Mouse (Mus musculus) E14TG2a.4 (cell line): ENCODE results near the gene Gm44503.

Experiments used
- H3K27me3 ChIP-seq: 2 replicates; pipeline ENCODE4 v1.6.1; 2014; ENCODE audit warnings: low read length, control low read depth; ENCODE audit not compliant: insufficient read depth
- H3K36me3 ChIP-seq: 2 replicates; pipeline ENCODE4 v1.6.1; 2014; ENCODE audit warnings: low read length, control low read depth; ENCODE audit not compliant: insufficient read depth
- H3K4me1 ChIP-seq: replicated peaks from 2 replicates; pipeline ENCODE4 v1.6.1; 2014; ENCODE audit warnings: low read depth, low read length, control low read depth
- H3K4me3 ChIP-seq: replicated peaks from 2 replicates; pipeline ENCODE4 v1.5.1; 2014; ENCODE audit warnings: mild to moderate bottlenecking, low read length
- H3K9me3 ChIP-seq: 2 replicates; pipeline ENCODE4 v1.6.1; 2014; ENCODE audit warnings: low read length, control low read depth
- CTCF ChIP-seq: conservative IDR thresholded peaks from 2 replicates; pipeline ENCODE4 v1.5.1; 2014; ENCODE audit warnings: low read length
- NANOG ChIP-seq: IDR thresholded peaks from 2 replicates; pipeline ENCODE4 v1.6.1; 2014; ENCODE audit warnings: borderline replicate concordance, low read length, mixed read lengths
- POU5F1 ChIP-seq: IDR thresholded peaks from 2 replicates; pipeline ENCODE4 v1.6.1; 2014; ENCODE audit warnings: low read length, borderline replicate concordance

Gm44503 gene

DNA sequence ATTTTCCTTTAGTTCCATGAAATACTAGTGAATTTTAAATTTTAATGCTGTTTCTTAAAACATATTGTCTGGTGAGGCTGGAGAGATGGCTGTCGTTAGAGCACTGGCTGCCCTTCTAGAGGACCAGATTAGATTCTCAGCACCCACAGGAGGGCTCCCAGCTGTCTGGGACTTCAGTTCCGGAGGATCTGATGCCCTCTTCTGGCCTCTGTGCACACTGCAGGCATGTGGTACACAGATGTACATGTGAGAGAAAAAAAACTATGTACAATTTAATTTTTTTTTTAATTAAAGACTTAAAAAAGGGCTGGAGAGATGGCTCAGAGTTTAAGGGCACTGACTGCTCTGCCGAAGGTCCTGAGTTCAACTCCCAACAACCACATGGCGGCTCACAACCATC is 23.3 kb upstream of the Gm44503 start:
- Histone ChIP-seq H3K4me1 (peaks cover 12% of the 10 kb centered on the region), H3K4me3 (no peak overlapping the region), H3K36me3 (no peaks in the 10 kb centered on the region), H3K27me3 (no peaks in the 10 kb centered on the region), H3K9me3 (no peaks in the 10 kb centered on the region; the same call in 1 of the 2 replicates)
- peak; percentile 54 for TF ChIP-seq CTCF
- TF ChIP-seq POU5F1 = no peak
- no peak for TF ChIP-seq NANOG

DNA sequence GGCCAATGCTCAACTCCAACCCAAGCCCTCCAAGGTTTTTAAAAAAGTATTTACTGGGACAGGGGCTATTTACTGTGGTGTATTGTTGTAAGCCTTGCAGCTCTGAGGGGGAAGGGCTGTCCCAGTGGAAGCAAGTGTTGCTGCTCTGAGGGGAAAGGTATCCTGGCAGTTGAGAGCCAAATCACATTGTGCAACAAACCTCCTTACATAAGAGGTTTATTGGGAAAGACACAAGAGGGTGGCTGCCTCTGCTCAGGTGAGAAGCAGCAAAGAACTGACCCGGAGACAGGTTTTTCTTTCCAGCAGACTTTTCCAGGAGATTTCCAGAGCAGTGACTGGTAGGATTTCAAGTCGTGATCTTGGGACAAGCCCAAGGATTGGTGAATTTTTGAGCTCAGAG is 22.4 kb upstream of the Gm44503 start:
- TF ChIP-seq NANOG (no peak), POU5F1 (no peak), CTCF (no peak)
- H3K9me3 ChIP-seq = no peaks in the 10 kb centered on the region; the same call in 1 of the 2 replicates
- H3K4me1 ChIP-seq = peaks cover 5% of the 10 kb centered on the region
- H3K4me3 ChIP-seq = no peak overlapping the region
- H3K36me3 ChIP-seq = no peaks in the 10 kb centered on the region
- H3K27me3 ChIP-seq = no peaks in the 10 kb centered on the region

DNA sequence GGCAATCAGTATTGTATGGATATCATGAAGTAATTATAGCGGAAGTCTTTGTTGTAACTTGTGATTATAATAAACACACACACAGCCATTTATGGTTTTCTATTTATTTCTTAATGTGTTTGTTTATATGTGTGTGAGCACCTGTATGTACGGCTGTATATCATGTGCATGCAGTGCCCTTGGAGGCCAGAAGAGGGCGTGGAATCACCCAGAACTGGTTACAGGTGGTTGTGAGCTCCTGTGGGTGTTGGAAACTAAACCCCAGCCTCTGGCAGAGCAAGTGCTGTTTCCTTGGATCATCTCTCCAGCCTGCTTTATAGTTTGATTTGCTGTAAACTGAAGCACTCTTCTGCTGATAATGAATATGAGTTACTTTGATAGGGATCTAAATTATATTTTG is 15.2 kb upstream of the Gm44503 start:
- TF ChIP-seq POU5F1 (no peak), CTCF (peak; percentile 86)
- peaks cover 15% of the 10 kb centered on the region for H3K27me3 ChIP-seq
- peaks cover 18% of the 10 kb centered on the region for H3K4me1 ChIP-seq
- H3K9me3 ChIP-seq = no peaks in the 10 kb centered on the region; the same call in 1 of the 2 replicates
- no peaks in the 10 kb centered on the region for H3K36me3 ChIP-seq
- no peak overlapping the region for H3K4me3 ChIP-seq

DNA sequence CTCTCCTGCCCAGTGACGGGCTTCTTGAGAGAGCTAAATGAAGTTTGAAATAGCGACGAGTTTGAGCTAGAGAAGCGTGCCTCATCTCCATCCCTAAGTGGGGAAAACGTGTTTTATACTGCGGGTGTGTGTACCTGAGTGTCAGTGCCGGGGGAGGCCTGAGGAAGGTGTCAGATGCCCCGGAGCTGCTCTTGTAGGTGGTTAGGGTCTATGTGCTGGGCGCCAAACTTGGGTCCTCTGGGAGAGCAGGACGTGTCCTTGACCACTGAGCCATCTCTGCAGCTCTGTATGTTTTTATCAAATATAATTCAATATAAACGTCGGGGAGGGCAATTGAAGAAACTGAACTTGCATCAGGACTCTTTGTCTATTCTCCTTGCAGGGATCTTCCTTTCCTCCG is 14.4 kb upstream of the Gm44503 start:
- Histone ChIP-seq H3K36me3 (no peaks in the 10 kb centered on the region), H3K4me1 (peaks cover 18% of the 10 kb centered on the region), H3K4me3 (peak overlapping the region; percentile 45; the same call in 1 of the 2 replicates), H3K9me3 (no peaks in the 10 kb centered on the region), H3K27me3 (peaks cover 15% of the 10 kb centered on the region)
- TF ChIP-seq NANOG (no peak), POU5F1 (no peak)

DNA sequence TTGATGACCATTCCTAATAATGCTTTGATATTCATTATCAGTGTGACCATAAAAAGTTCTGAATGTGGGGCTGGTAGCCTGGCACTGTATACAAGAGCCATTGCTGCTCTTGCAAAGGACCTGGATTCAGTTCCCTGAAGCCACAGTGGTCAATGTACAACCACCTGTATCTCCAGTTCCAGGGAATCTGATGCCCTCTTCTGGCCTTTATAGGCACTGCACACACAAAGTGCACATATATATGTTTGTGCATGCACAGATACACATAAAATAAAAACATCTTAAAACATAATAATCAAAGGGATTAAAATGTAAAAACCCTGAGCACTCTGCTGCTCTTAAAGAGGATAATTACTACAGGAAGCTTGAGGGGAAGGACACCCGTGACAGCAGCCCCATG is 11.6 kb upstream of the Gm44503 start:
- Histone ChIP-seq H3K27me3 (peaks cover 15% of the 10 kb centered on the region), H3K4me1 (peaks cover 15% of the 10 kb centered on the region), H3K4me3 (no peak overlapping the region), H3K9me3 (no peaks in the 10 kb centered on the region), H3K36me3 (no peaks in the 10 kb centered on the region)
- TF ChIP-seq NANOG (no peak), CTCF (peak; percentile 89)

DNA sequence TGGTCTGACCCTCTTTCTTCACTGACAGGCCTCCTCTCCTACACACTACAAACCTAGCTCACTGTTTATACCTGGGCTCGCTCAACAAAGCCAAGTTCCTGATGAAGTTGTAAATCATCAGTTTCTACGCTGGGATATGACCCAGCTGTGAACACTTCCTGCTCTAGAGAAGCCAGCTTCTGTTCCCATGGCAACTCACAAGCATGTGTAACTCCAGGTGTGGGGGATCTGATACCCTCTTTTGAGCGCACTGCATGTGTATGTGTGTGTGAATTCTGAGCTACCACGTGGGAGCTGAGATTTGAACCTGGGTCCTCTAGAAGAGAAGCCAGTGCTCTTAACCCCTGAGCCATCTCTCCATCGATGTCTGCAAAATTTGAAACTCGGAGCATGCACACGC is 9.1 kb upstream of the Gm44503 start:
- Histone ChIP-seq H3K4me3 (no peak overlapping the region), H3K36me3 (no peaks in the 10 kb centered on the region), H3K27me3 (peaks cover 10% of the 10 kb centered on the region), H3K4me1 (peaks cover 11% of the 10 kb centered on the region), H3K9me3 (no peaks in the 10 kb centered on the region)
- TF ChIP-seq NANOG (no peak), POU5F1 (no peak), CTCF (no peak)

DNA sequence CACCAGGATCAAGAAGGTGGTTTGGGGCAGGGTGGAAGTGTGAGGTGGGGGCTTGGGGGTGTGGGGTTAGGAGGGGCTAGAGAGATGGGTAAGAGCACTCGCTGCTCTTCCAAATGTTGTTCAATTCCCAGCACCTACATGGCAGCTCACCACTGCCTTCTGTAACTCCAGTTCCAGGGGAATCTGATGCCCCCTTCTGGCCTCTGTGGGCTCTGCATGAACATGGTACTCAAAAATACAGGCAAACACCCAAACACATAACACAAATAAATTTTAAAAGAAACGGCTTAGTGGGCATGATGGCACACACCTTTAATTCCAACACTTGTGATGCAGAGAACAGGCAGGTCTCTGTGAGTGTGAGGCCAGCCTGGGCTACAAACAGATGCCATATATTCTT is 3.9 kb upstream of the Gm44503 start:
- no peak overlapping the region for H3K4me3 ChIP-seq
- no peaks in the 10 kb centered on the region for H3K27me3 ChIP-seq
- TF ChIP-seq NANOG (no peak), CTCF (peak; percentile 63)
- no peaks in the 10 kb centered on the region for H3K36me3 ChIP-seq
- H3K9me3 ChIP-seq = no peaks in the 10 kb centered on the region
- peaks cover 20% of the 10 kb centered on the region for H3K4me1 ChIP-seq

DNA sequence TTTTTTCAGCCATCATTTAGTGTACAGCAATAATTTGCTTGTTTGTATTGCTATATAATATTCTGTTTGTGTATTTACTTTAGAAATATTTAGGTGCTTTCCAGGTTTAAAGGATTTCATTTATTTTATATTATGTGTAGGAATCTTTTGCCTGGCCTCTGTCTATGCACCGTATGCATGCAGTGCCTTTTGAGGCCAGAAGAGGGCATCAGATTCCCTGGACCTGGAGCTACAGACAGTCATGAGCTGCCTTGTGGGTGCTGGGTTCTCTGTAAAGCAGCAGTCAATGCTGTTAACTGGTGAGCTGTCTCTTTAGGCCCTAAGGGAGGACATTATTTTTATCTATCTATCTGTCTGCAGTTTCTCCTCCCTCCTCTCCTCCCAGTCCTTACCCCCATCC is 3.1 kb upstream of the Gm44503 start:
- TF ChIP-seq CTCF = peak; percentile 84
- TF ChIP-seq NANOG = no peak
- no peak overlapping the region for H3K4me3 ChIP-seq
- peaks cover 20% of the 10 kb centered on the region for H3K4me1 ChIP-seq
- H3K27me3 ChIP-seq = no peaks in the 10 kb centered on the region
- no peaks in the 10 kb centered on the region for H3K36me3 ChIP-seq
- no peaks in the 10 kb centered on the region for H3K9me3 ChIP-seq

DNA sequence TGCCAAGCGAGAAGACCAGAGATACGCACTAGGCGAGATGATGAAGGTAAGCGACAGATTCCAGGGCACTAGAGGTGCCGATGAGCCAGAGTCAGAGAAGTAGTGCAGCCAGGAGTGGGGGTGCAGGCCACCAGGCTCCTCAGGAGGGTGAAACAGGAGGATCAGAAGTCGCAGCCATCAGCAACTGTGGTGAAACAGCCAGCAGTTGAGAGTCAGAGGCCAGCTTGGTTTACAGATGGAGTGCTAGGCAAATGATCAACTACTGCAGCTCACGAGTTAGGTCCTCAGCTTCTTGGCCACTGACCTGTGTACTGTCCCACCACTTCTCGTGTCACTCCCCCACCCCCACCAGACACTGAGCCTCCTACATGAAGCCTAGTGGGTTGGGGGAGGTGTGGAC is 2.7 kb downstream of the Gm44503 start:
- peaks cover 48% of the 10 kb centered on the region for H3K4me1 ChIP-seq
- H3K9me3 ChIP-seq = no peaks in the 10 kb centered on the region

More for the DNA sequence above, 2.7 kb downstream of the Gm44503 start:
- Histone ChIP-seq H3K27me3 (no peaks in the 10 kb centered on the region), H3K4me3 (0 out of 2 replicates have a peak overlapping the region, but pooled peaks have one; percentile 10), H3K36me3 (no peaks in the 10 kb centered on the region)
- no peak for TF ChIP-seq NANOG
- TF ChIP-seq CTCF = no peak
